Mouse (Mus musculus) kidney, postnatal 10 days (tissue): ENCODE results near the gene Rbm25.
"Not testable (repeated sequence)": the region's sequence is repeated elsewhere in the genome, so short reads cannot be mapped to it uniquely, and the experiment has no call there.

Experiments used
- DNase-seq: peaks from one replicate; pipeline ENCODE4 v3.0.0; 2021; ENCODE audit warnings: mixed read lengths

Gene Rbm25

GRCm38 (mm10) chr12:83630936-83631335 is at the start of gene Rbm25:
Rbm25 (plus strand) TSS chr12:83631236.
- not testable (repeated sequence) for DNase-seq

DNA sequence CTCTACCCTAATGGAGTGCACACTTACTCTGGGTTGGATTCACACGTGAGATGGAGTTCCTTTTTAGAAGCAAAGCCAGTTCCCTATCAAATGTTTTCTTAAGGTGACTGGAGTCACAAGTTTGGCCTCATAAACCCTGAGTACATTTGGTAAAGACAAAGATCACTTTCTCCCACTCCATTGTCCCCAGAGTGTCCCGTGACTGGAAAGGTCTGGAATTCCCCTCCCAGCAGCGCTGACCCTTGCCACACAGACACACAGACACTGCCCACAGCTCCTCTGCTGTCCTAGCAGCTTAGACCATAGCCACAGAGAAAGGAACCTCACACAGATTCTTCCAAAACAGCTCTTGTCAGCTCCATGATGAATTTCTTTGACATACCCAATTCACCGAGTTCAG is 48.9 kb upstream of the Rbm25 start:
- DNase-seq, result peak; percentile 43

- no peak for DNase-seq
These were observed 48.3 kb upstream of the Rbm25 start for GRCm38 (mm10) chr12:83582747-83583146.

- no peak for DNase-seq
These were observed 44.4 kb upstream of the Rbm25 start for GRCm38 (mm10) chr12:83586628-83587027.

DNA sequence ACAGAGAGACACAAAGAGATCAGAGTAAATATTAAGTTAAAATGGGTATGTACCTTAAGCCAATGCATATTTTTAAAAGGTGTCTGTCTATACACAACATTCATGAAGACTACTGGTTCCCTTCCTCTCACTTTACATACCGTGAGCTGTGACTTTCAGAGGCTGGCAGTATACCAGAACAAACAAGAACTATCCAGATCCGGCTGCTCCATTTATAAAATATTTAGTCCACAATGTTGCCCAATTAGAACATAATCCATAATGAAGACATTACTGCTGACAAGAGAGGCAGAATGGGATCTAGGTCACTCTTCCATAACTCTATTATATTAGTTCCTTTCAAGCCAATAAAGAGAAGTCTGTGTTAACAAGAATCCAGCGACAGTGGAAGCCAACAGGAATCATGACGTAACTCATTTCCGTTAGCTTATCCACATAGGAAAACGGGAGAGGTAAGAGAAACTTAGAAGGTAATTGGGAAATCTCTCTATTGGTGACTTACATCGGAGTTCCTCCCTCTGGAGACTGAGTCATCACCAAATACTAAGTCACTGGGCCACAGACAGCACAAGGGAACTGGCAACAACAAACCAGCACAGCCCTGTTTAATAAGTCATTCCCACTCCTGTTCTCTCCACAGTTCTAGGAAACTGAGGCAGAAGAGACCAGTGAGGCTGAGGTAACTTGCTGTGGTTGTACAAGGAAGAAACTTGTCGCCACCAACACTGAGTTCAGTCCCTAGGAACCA is 39.1 kb upstream of the Rbm25 start:
- DNase-seq, result no peak

DNA sequence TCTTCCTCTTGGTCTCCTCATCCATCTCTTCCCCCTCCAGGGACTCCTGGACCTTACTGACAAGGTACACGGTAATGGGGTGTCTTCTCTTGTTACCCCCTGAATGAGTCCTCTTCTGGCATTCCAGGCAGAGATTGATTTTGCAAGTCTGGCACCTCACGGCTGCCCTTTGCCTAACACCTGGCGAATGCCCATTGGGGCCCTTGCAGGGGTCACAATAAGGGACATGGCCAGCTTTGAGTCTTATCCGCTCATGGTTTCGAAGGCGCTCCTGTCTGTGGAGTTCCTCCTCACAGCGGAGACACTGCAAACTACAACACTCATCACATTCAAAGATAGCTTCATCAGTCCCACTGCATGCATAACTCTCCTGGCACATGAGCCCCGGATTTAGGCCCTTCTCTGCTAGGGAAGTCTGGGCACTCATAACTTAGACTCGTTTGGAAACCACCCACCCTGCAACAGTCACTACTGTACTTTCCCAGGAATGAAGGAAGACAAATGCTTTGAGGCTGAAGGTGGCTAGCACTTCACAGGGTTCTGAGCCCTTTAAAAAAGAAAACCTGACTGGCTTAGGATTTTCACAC is 36.5 kb upstream of the Rbm25 start:
- no peak for DNase-seq

- DNase-seq, result peak; percentile 20
These were observed 34.7 kb upstream of the Rbm25 start for GRCm38 (mm10) chr12:83596191-83596954.

GRCm38 (mm10) chr12:83597025-83597501 is 34.0 kb upstream of the Rbm25 start, which contains the start of gene Zfyve1:
Zfyve1 (minus strand) TSS chr12:83597222.
- peak; percentile 95 for DNase-seq

DNA sequence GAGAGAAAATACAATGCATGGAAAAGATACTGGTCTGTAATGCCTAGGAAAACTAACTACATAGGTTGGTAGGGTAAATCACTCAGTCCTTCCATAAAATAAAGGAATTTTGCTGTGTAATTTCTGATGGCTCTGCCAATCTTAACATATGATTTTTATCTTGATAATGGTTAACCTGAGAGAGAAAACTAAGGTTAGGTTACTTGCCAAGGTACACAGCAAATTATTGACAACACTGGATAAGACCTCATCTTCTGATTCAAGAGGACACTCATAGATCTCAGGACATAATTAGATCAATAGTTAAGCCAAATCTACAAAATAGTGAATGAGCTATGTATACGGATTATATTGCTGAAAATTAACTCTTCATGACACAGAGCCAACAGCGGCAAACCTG is 33.2 kb upstream of the Rbm25 start:
- no peak for DNase-seq

DNA sequence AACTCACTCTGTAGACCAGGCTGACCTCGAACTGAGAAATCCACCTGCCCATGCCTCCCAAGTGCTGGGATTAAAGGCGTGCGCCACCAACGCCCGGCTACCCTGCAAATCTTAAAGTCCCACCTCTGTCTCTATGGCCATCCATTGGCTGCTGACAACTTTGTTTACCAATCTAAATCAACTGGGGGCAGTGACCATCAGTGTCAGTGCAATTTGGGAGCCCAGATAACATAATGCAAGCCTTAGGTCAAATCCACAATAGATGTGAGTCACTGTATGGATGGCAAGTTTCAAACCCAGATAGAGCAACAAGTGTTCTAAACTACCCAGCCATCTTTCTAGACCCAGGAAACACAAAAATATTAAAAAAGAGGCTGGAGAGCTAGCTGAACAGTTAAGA is 28.8 kb upstream of the Rbm25 start:
- no peak for DNase-seq

- not testable (repeated sequence) for DNase-seq
These were observed 24.6 kb upstream of the Rbm25 start for GRCm38 (mm10) chr12:83606411-83606810.

GRCm38 (mm10) chr12:83617261-83617660 is 13.8 kb upstream of the Rbm25 start:
- DNase-seq, result no peak

GRCm38 (mm10) chr12:83618981-83619380 is 12.1 kb upstream of the Rbm25 start:
- no peak for DNase-seq

GRCm38 (mm10) chr12:83620694-83621093 is 10.3 kb upstream of the Rbm25 start:
- not testable (repeated sequence) for DNase-seq

DNA sequence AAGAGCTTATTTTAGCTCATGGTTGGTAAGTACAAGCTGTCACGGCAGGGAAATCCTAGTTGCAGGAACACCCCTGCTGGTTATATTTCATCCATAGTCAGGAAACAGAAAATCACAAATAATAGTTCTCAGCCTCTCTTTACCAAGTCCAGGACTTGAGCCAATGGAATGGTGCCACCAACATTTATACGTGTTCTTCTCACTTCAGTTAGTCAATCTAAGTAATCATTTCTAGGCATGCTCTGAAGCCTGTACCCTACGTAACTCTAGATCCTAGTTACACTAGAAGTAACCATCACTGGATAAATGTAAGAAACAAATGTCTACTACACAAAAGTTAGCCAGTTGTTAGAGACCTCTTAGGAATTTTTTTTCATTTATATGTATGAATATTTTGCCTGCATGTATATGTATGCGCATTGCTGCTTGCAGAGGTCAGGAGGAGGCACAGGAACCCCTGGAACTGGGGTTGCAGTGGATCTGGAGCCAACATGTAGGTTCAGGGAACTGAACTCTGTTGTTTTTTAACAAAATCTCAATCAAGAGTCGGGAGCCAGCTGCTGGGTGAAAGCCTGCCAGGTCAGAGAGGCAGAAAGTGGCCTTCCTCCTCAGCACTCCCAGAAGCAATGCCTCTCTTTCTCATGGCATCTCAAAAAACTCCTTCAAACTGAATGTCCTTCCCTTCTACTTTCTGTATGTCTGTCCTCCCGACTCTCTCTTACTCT is 8.8 kb upstream of the Rbm25 start:
- no peak for DNase-seq

DNA sequence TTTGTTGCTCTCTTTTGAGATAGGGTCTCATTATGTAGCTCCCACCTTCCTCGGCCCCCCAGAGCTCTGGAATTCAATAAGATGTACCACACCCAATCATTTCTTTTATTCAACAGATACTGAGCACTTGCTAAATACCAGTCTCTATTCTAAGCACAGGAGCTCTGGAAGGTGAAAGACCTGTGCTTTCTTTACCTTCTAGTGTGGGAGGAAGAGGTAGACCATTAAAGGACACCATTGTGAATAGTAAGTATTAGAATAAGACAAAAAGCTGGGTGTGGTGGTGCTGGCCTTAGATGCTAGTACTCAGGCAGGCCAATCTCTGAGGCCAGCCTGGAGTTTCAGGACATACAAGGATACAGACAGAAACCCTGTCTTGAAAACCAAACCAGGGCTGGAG is 6.7 kb upstream of the Rbm25 start:
- DNase-seq, result no peak

DNA sequence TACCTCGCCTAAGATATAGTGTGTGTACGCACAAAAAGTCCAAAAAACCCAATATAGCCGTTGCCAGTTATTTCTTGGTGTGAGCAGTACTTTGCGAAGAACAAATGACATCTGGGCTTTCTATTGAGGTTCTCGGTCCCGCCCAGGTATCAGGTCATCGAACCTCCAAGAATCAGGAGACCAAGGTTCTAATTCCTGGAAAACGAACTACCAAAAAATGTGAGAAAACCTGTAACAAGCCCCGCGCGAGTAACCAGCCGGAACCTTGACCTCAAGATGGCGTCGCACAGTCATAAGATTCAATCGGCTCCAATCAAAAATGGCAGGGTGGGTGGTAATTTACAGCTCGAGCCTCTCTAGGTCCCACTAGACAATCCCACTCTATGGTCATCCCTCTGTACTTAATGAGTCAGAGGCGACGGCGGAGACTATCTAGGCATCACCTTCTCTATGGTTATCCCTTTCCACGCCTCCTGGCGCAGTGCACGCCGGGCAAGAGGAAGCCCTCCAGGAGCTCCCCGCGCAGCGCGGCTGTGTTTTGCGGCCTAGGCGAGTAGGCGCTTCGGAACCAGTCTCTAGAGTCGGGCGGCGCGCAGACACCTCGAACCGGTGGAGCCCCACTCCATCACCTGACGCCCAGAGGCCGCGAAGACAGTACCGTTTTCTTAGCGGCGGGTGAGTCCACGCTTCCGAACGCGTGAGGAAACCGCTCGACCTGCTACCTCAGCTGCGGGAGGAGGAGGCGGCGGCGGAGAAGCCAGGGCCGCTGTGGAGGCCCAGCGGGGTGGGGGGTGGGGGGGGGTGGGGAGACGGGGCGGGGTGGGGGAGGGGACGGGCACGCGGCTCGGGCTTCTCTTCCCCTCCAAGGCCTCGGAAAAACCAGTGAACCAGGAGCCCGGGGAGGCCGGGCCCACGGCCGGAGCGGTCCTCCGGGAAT is 975 bp downstream of the Rbm25 start:
- peak; percentile 95 for DNase-seq

DNA sequence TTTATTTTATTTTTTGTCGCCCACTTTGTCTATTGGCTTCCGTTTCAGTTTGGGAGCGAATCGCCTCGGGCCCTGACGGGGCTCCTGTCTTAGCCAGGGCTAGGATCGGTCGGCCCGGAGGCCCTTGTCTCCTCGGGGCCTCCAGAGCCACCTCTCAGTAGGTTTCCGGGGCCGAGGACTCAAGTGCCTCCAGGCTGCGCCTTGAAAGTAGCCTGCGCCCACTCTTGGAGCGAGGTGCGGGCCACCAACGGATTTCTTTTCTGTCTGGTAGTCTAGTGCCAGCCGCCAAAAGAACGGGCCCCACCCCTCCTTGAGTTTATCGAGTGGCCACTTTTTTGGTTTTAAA is 1.6 kb downstream of the Rbm25 start:
- DNase-seq, result peak; percentile 63

DNA sequence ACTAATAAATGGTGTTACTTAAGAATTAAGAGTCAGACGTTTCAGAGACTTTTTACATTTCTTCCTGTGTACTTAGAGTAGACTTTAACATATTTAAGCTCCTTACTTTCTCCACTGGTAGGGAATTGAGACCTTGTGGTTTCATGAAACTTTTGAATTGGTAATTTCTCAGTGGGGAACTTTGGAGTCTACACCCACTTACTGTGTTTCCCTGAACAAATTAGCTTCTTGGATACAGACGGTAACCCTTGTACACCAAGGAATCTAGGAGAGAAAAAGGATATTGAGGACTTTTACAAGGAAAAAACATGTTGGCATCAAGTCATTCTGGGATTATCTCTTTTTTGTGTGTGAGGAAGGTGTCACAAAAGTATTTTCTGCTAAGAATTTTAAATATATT is 2.8 kb downstream of the Rbm25 start:
- DNase-seq, result no peak

DNA sequence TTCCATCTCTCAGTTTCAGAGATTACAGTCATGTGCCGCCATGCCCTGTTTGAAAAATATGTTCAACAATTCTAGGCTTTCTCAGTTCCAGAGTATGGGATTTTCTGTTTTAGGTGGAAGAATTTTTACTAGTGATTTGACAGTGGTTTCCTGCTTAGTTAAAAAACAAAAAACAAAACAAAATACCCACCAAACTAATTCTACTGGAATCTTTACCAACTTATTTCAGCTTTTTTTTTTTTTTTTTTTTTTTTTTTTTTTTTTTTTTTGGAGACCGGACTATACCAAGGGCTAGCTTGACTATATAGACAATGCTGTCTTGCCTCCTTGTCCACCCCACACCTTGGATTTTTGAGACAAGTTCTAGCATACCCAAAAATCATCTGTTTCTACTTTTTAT is 10.2 kb downstream of the Rbm25 start:
- no peak for DNase-seq

- no peak for DNase-seq
These were observed 12.1 kb downstream of the Rbm25 start for GRCm38 (mm10) chr12:83643116-83643515.

DNA sequence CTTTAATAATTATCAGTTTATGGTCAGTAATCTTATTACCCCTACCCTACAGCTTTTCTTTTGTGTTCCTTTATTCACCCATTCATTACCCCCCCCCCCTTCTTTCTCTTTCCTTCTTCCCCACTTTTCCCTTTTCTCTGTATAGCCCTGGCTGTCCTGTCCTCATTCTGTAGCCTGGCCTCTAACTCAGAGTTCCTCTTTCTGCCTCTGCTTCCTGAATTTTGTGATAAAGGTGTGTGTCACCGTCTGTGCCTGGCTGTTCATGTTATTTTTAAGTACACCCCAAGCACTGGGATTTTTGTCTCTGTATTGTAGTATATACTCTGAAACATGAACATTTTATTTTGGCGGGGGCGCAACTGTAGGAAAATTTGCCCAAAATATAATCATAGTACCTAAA is 19.3 kb downstream of the Rbm25 start:
- DNase-seq, result no peak
